Mouse (Mus musculus): Measurements from ENCODE around the gene Esrrg. TPM values are rescaled to one million over a fixed set of nuclear protein-coding genes. Genes with fewer than 3 reads are reported as not detected.

Gene Esrrg
- total and polyA plus RNA-seq, 2 experiments from 2014 or later = 28.0 to 41.6 TPM

DNA sequence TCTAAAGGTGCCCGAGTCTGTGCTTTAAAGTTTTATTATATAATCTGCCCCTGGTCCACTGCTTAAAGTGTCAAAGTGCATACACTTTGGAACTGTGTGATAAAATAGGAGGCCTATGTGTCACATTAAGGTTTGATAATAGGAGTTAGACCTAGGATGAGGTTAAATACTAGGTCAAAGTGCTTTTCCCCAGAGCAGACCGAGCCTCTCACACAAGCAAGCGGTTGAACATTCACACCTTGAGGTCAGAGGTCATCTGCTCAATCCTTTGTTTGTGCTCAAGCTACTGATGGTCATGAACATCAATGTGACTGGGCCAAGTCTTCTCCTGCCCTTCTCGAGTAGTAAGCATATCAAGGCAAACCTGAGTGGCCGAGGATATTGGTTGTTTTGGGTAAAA lies 218.3 kb downstream of the Esrrg start:
- WGBS = 90% methylated on average over 5 of the region's 5 CpGs

DNA sequence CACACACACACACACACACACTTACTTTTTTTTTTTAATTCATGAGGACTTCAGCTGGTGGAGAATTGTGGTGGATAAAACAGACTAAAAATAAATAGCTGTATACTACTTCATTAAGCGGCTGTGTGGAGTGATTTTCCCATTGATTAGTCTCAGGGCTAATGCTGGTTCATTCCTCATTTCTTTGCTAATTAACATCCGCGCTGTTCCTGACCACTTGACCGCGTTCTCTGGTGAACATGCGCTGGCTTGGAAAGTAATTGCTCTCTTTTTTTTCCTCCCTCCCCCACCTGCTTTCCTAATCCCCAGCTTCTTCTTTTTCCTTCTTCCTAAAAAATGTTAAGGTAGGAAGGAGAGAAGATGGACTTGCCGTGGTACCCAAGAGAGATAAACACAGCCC lies 222.3 kb downstream of the Esrrg start:
- Histone ChIP-seq H3K27ac (no peak overlapping the region), H3K9me3 (ENCODE audit: low read length) (no peaks in the 10 kb centered on the region), H3K27me3 (ENCODE audit: insufficient read depth, low read length) (no peaks in the 10 kb centered on the region), H3K4me3 (ENCODE audit: low read length) (no peak overlapping the region), H3K4me2 (ENCODE audit: low read depth, low read length) (no peak overlapping the region), H3K36me3 (ENCODE audit: insufficient read depth, low read length) (no peaks in the 10 kb centered on the region), H3K9ac (replicated peaks; ENCODE audit: low read length) (no peak overlapping the region), H3K4me1 (ENCODE audit: insufficient read depth, low read length) (no peaks in the 10 kb centered on the region)
- no peak for DNase-seq (ENCODE audit: low spot score)
- WGBS = 75% methylated on average over 7 of the region's 7 CpGs
- no peak for ATAC-seq
- TF ChIP-seq CTCF (IDR thresholded peaks at IDR 0.05; ENCODE audit: low read depth) = no peak

More for the DNA sequence above, 218.3 kb downstream of the Esrrg start:
- H3K9ac ChIP-seq (replicated peaks; ENCODE audit: low read length) = no peak overlapping the region
- H3K4me2 ChIP-seq (ENCODE audit: low read depth, low read length) = no peak overlapping the region
- no peaks in the 10 kb centered on the region for H3K27me3 ChIP-seq (ENCODE audit: insufficient read depth, low read length)
- H3K36me3 ChIP-seq (ENCODE audit: insufficient read depth, low read length) = no peaks in the 10 kb centered on the region
- H3K9me3 ChIP-seq (ENCODE audit: low read length) = no peaks in the 10 kb centered on the region
- ATAC-seq (no peak), DNase-seq (ENCODE audit: low spot score) (no peak)
- no peak overlapping the region for H3K4me3 ChIP-seq (ENCODE audit: low read length)
- H3K4me1 ChIP-seq (ENCODE audit: insufficient read depth, low read length) = no peaks in the 10 kb centered on the region
- no peak for TF ChIP-seq CTCF (IDR thresholded peaks at IDR 0.05; ENCODE audit: low read depth)
- no peak overlapping the region for H3K27ac ChIP-seq

DNA sequence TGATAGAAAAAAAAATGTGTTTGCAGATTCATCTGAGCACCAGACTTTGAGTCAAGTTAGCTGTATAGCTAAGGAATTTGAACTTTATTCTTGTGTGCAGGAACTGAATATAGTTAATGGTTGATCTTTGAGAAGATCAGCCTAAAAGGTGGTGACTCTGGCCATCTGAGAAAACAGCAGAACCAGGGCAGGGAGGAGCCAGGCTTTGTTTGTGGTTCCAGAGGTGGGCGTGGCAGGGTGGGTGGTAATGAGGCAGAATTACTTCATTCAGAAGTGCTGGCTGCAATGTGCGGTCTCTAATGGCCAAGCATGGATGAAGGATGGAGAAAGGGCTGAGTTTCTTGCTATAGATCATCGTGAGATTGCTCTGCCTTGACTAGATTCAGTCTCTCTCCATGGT lies 224.3 kb downstream of the Esrrg start:
- Histone ChIP-seq H3K9me3 (ENCODE audit: low read length) (no peaks in the 10 kb centered on the region), H3K4me1 (ENCODE audit: insufficient read depth, low read length) (no peaks in the 10 kb centered on the region), H3K27me3 (ENCODE audit: insufficient read depth, low read length) (no peaks in the 10 kb centered on the region), H3K4me2 (ENCODE audit: low read depth, low read length) (no peak overlapping the region), H3K27ac (no peak overlapping the region), H3K4me3 (ENCODE audit: low read length) (no peak overlapping the region), H3K9ac (replicated peaks; ENCODE audit: low read length) (no peak overlapping the region), H3K36me3 (ENCODE audit: insufficient read depth, low read length) (no peaks in the 10 kb centered on the region)
- DNase-seq (ENCODE audit: low spot score) (no peak), ATAC-seq (no peak)
- no peak for TF ChIP-seq CTCF (IDR thresholded peaks at IDR 0.05; ENCODE audit: low read depth)
- 58% methylated on average over 3 of the region's 3 CpGs for WGBS

DNA sequence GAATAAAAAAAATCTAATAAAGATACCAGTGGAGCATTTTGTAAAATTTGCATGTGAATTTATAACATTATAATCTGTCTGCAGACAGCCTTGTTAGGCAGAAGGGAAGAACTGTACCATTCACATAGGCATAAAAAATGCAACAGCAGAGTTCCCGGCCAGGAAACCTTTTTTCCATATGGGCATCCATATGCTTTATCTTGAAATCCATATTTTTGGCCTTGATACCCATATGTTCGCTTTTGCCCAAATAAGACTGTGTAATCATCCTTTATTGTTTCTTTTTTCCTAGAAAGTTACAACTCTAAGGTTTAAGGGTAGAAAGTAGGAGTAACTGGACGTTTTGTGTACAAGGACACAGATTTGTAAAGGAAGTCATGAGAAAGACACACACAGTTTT lies 226.0 kb downstream of the Esrrg start:
- Histone ChIP-seq H3K4me1 (ENCODE audit: insufficient read depth, low read length) (no peaks in the 10 kb centered on the region), H3K9me3 (ENCODE audit: low read length) (no peaks in the 10 kb centered on the region), H3K27ac (no peak overlapping the region), H3K4me3 (ENCODE audit: low read length) (no peak overlapping the region), H3K36me3 (ENCODE audit: insufficient read depth, low read length) (no peaks in the 10 kb centered on the region), H3K27me3 (ENCODE audit: insufficient read depth, low read length) (no peaks in the 10 kb centered on the region), H3K9ac (replicated peaks; ENCODE audit: low read length) (no peak overlapping the region), H3K4me2 (ENCODE audit: low read depth, low read length) (no peak overlapping the region)
- no peak for ATAC-seq
- no peak for TF ChIP-seq CTCF (IDR thresholded peaks at IDR 0.05; ENCODE audit: low read depth)
- DNase-seq (ENCODE audit: low spot score) = no peak
- 83% methylated on average over 3 of the region's 3 CpGs for WGBS

- H3K4me3 ChIP-seq (ENCODE audit: low read length) = no peak overlapping the region
- no peak overlapping the region for H3K9ac ChIP-seq (replicated peaks; ENCODE audit: low read length)
- H3K27me3 ChIP-seq (ENCODE audit: insufficient read depth, low read length) = no peaks in the 10 kb centered on the region
- 49% methylated on average over 6 of the region's 6 CpGs for WGBS
- DNase-seq (ENCODE audit: low spot score) = no peak
- no peak for ATAC-seq
- H3K4me2 ChIP-seq (ENCODE audit: low read depth, low read length) = no peak overlapping the region
- no peaks in the 10 kb centered on the region for H3K4me1 ChIP-seq (ENCODE audit: insufficient read depth, low read length)
- H3K27ac ChIP-seq = no peak overlapping the region
- no peaks in the 10 kb centered on the region for H3K36me3 ChIP-seq (ENCODE audit: insufficient read depth, low read length)
- H3K9me3 ChIP-seq (ENCODE audit: low read length) = no peaks in the 10 kb centered on the region
- no peak for TF ChIP-seq CTCF (IDR thresholded peaks at IDR 0.05; ENCODE audit: low read depth)
These were observed 227.8 kb downstream of the Esrrg start for GRCm38 (mm10) chr1:187836384-187836783.

- 41% methylated on average over 7 of the region's 7 CpGs for WGBS
- Histone ChIP-seq H3K4me3 (ENCODE audit: low read length) (no peak overlapping the region), H3K9ac (replicated peaks; ENCODE audit: low read length) (no peak overlapping the region)
These were observed 228.3 kb downstream of the Esrrg start for GRCm38 (mm10) chr1:187836876-187837275.

DNA sequence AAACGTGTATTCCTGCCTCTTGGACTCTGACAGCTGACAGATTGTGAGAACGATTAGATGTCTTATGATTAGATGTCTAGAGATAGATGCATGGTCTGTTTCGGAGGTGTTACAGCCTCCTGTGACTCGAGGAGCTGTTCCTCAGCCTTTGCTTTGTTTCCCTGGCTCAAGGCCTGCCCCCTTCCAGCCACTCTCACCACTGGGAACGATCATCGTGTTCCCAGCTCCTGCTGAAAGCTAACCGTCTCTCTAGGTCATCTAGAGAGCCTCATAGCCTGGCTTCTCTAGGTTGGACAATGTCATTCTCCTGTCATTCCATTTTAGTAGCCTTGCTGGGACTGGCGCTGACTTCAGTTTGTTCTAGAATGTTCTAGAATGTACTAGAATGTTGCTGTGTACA lies 233.0 kb downstream of the Esrrg start:
- 78% methylated on average over 8 of the region's 8 CpGs for WGBS
- DNase-seq (ENCODE audit: low spot score) = no peak
- H3K4me2 ChIP-seq (ENCODE audit: low read depth, low read length) = no peak overlapping the region
- H3K27me3 ChIP-seq (ENCODE audit: insufficient read depth, low read length) = no peaks in the 10 kb centered on the region
- H3K36me3 ChIP-seq (ENCODE audit: insufficient read depth, low read length) = no peaks in the 10 kb centered on the region
- no peaks in the 10 kb centered on the region for H3K4me1 ChIP-seq (ENCODE audit: insufficient read depth, low read length)
- TF ChIP-seq CTCF (IDR thresholded peaks at IDR 0.05; ENCODE audit: low read depth) = no peak
- no peaks in the 10 kb centered on the region for H3K9me3 ChIP-seq (ENCODE audit: low read length)
- ATAC-seq = no peak
- no peak overlapping the region for H3K27ac ChIP-seq
- H3K4me3 ChIP-seq (ENCODE audit: low read length) = no peak overlapping the region
- no peak overlapping the region for H3K9ac ChIP-seq (replicated peaks; ENCODE audit: low read length)

More at GRCm38 (mm10) chr1:187836876-187837275, 228.3 kb downstream of the Esrrg start:
- Histone ChIP-seq H3K9me3 (ENCODE audit: low read length) (no peaks in the 10 kb centered on the region), H3K4me1 (ENCODE audit: insufficient read depth, low read length) (no peaks in the 10 kb centered on the region), H3K4me2 (ENCODE audit: low read depth, low read length) (no peak overlapping the region), H3K27me3 (ENCODE audit: insufficient read depth, low read length) (no peaks in the 10 kb centered on the region), H3K27ac (no peak overlapping the region), H3K36me3 (ENCODE audit: insufficient read depth, low read length) (no peaks in the 10 kb centered on the region)
- ATAC-seq (no peak), DNase-seq (ENCODE audit: low spot score) (no peak)
- no peak for TF ChIP-seq CTCF (IDR thresholded peaks at IDR 0.05; ENCODE audit: low read depth)
